Mouse (Mus musculus): ENCODE data around the gene Pdia6. TPM values are rescaled to one million over a fixed set of nuclear protein-coding genes. Genes with fewer than 3 reads are reported as not detected.

Gene Pdia6
- polyA plus RNA-seq, 1 experiment from 2014 or later: 591 TPM

DNA sequence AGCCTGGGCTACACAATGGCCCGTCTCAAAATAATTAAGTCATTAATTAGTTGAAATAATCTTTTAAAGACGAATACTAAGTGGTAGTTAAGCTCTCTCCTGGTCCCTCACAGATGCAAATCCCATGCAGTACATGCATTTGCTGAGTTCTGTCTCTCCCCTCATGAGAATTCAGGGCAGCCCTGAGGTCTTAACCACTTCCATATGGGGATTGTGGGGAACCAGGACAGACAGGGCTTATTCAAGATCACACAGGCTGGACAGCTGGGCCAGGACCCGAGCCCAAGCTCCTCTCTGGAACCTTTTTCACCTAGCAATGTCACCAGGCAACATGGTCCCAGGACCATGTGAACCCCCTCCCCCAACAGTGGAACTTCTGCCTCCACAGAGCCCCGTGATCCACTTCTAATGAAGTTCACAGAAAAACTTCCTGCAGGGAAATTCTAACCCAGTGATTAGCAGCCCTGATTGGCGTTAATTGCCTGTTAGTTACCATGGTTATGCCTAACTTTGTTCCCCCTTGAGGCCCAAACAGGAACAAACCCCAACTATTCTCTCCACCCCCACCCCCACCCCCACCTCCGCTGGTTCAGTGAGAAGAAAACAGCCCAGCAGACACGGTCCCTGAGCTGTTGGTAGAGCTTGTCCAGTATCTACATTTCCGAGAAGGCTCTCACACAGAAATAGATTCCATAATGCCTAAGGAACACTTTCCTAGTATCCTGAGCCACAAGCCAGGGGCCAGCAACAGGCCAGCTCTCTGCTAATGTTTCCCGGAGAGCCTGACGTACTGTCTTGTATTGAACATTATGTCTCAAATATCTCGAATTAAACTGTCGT lies 27.5 kb upstream of the Pdia6 start:
- Histone ChIP-seq H3K27ac (peak overlapping the region; percentile 13; the same call in 1 of the 2 replicates), H3K9ac (no peak overlapping the region), H3K36me3 (no peaks in the 10 kb centered on the region), H3K4me1 (peaks cover 10% of the 10 kb centered on the region), H3K9me3 (no peaks in the 10 kb centered on the region), H3K4me2 (peak overlapping the region; percentile 17), H3K27me3 (no peaks in the 10 kb centered on the region), H3K4me3 (no peak overlapping the region)
- WGBS: 16% methylated on average over 12 of the region's 12 CpGs
- ATAC-seq (ENCODE audit: insufficient number of reproducible peaks, insufficient read depth, low FRiP score, low TSS enrichment, low read depth): peak; percentile 45

DNA sequence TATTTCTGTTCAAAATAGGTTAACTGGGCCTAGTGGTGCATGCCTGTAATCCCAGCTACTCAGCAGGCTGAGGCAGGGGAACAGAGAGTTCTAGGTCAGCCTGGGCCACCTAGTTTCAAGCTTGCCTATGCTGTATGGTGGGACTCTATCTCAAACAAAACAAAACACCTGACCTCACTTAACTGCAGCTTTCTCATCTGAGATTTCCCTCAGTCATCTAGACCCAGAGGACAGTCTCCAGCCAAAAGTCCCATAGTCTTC lies 27.0 kb upstream of the Pdia6 start:
- no peak overlapping the region for H3K9ac ChIP-seq
- H3K36me3 ChIP-seq: no peaks in the 10 kb centered on the region
- H3K4me1 ChIP-seq: peaks cover 10% of the 10 kb centered on the region
- H3K9me3 ChIP-seq: no peaks in the 10 kb centered on the region
- ATAC-seq (ENCODE audit: insufficient number of reproducible peaks, insufficient read depth, low FRiP score, low TSS enrichment, low read depth): no peak
- H3K27me3 ChIP-seq: no peaks in the 10 kb centered on the region
- H3K4me2 ChIP-seq: no peak overlapping the region
- 0 out of 2 replicates have a peak overlapping the region, but pooled peaks have one; percentile 13 for H3K27ac ChIP-seq
- no peak overlapping the region for H3K4me3 ChIP-seq

- Histone ChIP-seq H3K27ac (no peak overlapping the region), H3K4me2 (no peak overlapping the region), H3K27me3 (no peaks in the 10 kb centered on the region), H3K4me3 (no peak overlapping the region), H3K4me1 (peaks cover 10% of the 10 kb centered on the region), H3K36me3 (no peaks in the 10 kb centered on the region), H3K9ac (no peak overlapping the region), H3K9me3 (no peaks in the 10 kb centered on the region)
- no peak for ATAC-seq (ENCODE audit: insufficient number of reproducible peaks, insufficient read depth, low FRiP score, low TSS enrichment, low read depth)
- 84% methylated on average over 2 of the region's 2 CpGs for WGBS
Observed at GRCm38 (mm10) chr12:17241016-17241415, 25.3 kb upstream of the Pdia6 start.

- no peak overlapping the region for H3K4me3 ChIP-seq
- 93% methylated on average over 9 of the region's 9 CpGs for WGBS
- no peaks in the 10 kb centered on the region for H3K27me3 ChIP-seq
- no peak overlapping the region for H3K27ac ChIP-seq
- no peaks in the 10 kb centered on the region for H3K9me3 ChIP-seq
- no peak for ATAC-seq (ENCODE audit: insufficient number of reproducible peaks, insufficient read depth, low FRiP score, low TSS enrichment, low read depth)
- H3K4me2 ChIP-seq: no peak overlapping the region
- H3K36me3 ChIP-seq: no peaks in the 10 kb centered on the region
- peaks cover 10% of the 10 kb centered on the region for H3K4me1 ChIP-seq
- H3K9ac ChIP-seq: no peak overlapping the region
Observed at GRCm38 (mm10) chr12:17241614-17242013, 24.7 kb upstream of the Pdia6 start.

DNA sequence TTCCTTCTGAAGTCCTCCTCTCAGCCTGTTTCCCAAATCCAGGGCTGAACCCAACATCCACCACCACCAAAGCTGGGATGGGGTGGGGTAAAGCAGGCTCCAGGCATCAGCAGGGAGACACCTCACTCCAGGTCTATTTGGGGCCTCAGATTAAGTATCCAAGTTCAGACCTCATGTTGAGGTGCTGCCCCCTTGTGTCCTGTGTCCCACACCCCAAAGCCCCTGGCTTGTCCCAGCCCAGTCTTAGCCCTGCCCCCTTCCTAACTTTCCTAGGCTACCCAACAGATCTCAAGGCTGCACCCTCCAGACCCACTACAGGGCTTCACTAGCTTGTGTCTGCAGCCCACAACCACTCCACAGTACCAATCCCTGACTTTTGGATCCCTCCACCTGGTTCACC lies 24.3 kb upstream of the Pdia6 start:
- H3K27ac ChIP-seq: no peak overlapping the region
- ATAC-seq (ENCODE audit: insufficient number of reproducible peaks, insufficient read depth, low FRiP score, low TSS enrichment, low read depth): 0 out of 2 replicates have a peak, but pooled peaks have one; percentile 26
- H3K4me1 ChIP-seq: peaks cover 10% of the 10 kb centered on the region
- no peaks in the 10 kb centered on the region for H3K36me3 ChIP-seq
- no peak overlapping the region for H3K4me2 ChIP-seq
- H3K9ac ChIP-seq: no peak overlapping the region
- no peaks in the 10 kb centered on the region for H3K9me3 ChIP-seq
- no peak overlapping the region for H3K4me3 ChIP-seq
- H3K27me3 ChIP-seq: no peaks in the 10 kb centered on the region

- Histone ChIP-seq H3K4me2 (no peak overlapping the region), H3K27ac (no peak overlapping the region), H3K9me3 (no peaks in the 10 kb centered on the region), H3K4me3 (no peak overlapping the region), H3K4me1 (peaks cover 5% of the 10 kb centered on the region; the same call in 1 of the 2 replicates), H3K27me3 (peaks cover 6% of the 10 kb centered on the region; the same call in 1 of the 2 replicates), H3K36me3 (no peaks in the 10 kb centered on the region), H3K9ac (no peak overlapping the region)
- ATAC-seq (ENCODE audit: insufficient number of reproducible peaks, insufficient read depth, low FRiP score, low TSS enrichment, low read depth): no peak
- 66% methylated on average over 8 of the region's 8 CpGs for WGBS
Observed at GRCm38 (mm10) chr12:17250962-17251361, 15.4 kb upstream of the Pdia6 start.

DNA sequence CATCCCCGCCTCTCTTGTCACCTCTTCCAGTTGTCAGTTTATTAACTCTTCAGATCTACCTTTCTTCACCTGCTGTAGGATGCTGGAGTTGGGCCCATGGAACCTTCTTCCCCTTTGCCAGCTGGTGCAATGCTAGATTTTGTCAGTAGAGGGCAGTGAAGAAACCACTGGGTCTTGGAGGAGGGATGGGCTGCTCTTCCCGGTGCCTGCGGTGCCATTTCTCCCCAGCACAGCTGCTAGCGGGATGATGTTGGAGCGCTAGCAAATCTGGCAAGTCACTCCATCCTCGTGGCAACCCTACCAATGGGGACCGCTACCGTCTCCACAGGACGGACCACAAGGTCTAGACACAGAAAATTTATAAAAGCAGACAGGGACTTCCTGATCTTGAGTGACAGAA lies 13.3 kb upstream of the Pdia6 start:
- Histone ChIP-seq H3K4me3 (peak overlapping the region; percentile 12; the same call in 1 of the 2 replicates), H3K9me3 (no peaks in the 10 kb centered on the region), H3K27ac (no peak overlapping the region), H3K4me1 (peaks cover 5% of the 10 kb centered on the region; the same call in 1 of the 2 replicates), H3K4me2 (peak overlapping the region; percentile 49), H3K27me3 (peaks cover 6% of the 10 kb centered on the region; the same call in 1 of the 2 replicates), H3K36me3 (no peaks in the 10 kb centered on the region), H3K9ac (no peak overlapping the region)
- no peak for ATAC-seq (ENCODE audit: insufficient number of reproducible peaks, insufficient read depth, low FRiP score, low TSS enrichment, low read depth)
- 10% methylated on average over 9 of the region's 9 CpGs for WGBS

DNA sequence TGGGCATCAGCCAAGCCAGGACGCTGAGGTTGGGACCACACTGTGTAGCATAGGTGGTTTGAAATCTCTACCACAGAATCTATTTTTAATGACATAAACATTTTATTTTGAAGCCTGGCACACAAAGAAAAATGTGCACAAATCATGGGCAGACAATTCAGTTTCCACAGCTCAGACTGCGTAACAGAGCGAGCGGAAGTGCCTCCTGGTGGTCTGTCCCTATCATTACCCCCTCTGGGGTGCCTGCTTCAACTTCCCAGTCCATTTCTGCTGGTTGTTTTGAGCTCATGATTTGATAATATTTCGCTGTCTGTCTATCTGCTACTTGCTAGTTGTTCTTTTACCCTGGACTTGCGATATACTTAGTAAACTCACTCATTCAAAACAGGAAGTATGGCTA lies 10.7 kb upstream of the Pdia6 start:
- Histone ChIP-seq H3K4me2 (no peak overlapping the region), H3K27me3 (peaks cover 6% of the 10 kb centered on the region; the same call in 1 of the 2 replicates), H3K27ac (no peak overlapping the region), H3K9ac (no peak overlapping the region), H3K9me3 (no peaks in the 10 kb centered on the region), H3K4me1 (peaks cover 5% of the 10 kb centered on the region; the same call in 1 of the 2 replicates), H3K4me3 (no peak overlapping the region), H3K36me3 (no peaks in the 10 kb centered on the region)
- no peak for ATAC-seq (ENCODE audit: insufficient number of reproducible peaks, insufficient read depth, low FRiP score, low TSS enrichment, low read depth)
- WGBS: 77% methylated on average over 6 of the region's 6 CpGs

- peaks cover 6% of the 10 kb centered on the region; the same call in 1 of the 2 replicates for H3K27me3 ChIP-seq
- 3% methylated on average over 9 of the region's 10 CpGs for whole genome bisulfite sequencing
- no peak for ATAC-seq (ENCODE audit: insufficient number of reproducible peaks, insufficient read depth, low FRiP score, low TSS enrichment, low read depth)
- H3K4me1 ChIP-seq: peaks cover 5% of the 10 kb centered on the region; the same call in 1 of the 2 replicates
- H3K9me3 ChIP-seq: no peaks in the 10 kb centered on the region
- no peaks in the 10 kb centered on the region for H3K36me3 ChIP-seq
- no peak overlapping the region for H3K9ac ChIP-seq
- H3K4me3 ChIP-seq: no peak overlapping the region
- no peak overlapping the region for H3K27ac ChIP-seq
- peak overlapping the region; percentile 30; the same call in 1 of the 2 replicates for H3K4me2 ChIP-seq
Observed at GRCm38 (mm10) chr12:17256905-17257304, 9.4 kb upstream of the Pdia6 start.

- Histone ChIP-seq H3K36me3 (no peaks in the 10 kb centered on the region), H3K4me2 (no peak overlapping the region), H3K27ac (no peak overlapping the region), H3K9me3 (no peaks in the 10 kb centered on the region), H3K4me1 (peaks cover 1% of the 10 kb centered on the region; the same call in 1 of the 2 replicates), H3K9ac (no peak overlapping the region), H3K4me3 (no peak overlapping the region), H3K27me3 (peaks cover 5% of the 10 kb centered on the region; the same call in 1 of the 2 replicates)
- ATAC-seq (ENCODE audit: insufficient number of reproducible peaks, insufficient read depth, low FRiP score, low TSS enrichment, low read depth): no peak
- WGBS: 85% methylated on average over 7 of the region's 7 CpGs
Observed at GRCm38 (mm10) chr12:17258431-17258830, 7.9 kb upstream of the Pdia6 start.

DNA sequence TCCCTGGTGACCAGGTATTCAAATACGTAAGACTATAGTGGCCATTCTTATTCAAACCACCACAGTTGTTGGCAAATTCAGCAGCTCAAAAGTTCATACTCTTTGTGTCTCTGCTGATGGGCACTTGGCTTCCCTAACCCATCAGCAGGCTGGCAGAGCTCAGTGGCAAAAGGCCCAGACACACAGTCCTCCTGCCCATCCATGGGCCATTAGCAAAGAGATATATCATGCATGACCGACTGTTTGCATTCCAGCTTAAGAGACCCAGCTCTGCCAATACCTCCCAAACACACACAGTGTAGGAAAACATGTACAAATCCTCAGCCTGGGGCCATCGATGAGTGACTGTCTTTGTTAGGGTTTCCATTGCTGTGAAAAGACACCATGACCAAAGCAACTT lies 5.3 kb upstream of the Pdia6 start:
- H3K4me3 ChIP-seq: no peak overlapping the region
- no peak overlapping the region for H3K4me2 ChIP-seq
- H3K9ac ChIP-seq: no peak overlapping the region
- H3K36me3 ChIP-seq: no peaks in the 10 kb centered on the region
- ATAC-seq (ENCODE audit: insufficient number of reproducible peaks, insufficient read depth, low FRiP score, low TSS enrichment, low read depth): no peak
- 89% methylated on average over 3 of the region's 3 CpGs for WGBS
- no peaks in the 10 kb centered on the region for H3K4me1 ChIP-seq
- H3K27me3 ChIP-seq: no peaks in the 10 kb centered on the region
- no peak overlapping the region for H3K27ac ChIP-seq
- H3K9me3 ChIP-seq: no peaks in the 10 kb centered on the region

DNA sequence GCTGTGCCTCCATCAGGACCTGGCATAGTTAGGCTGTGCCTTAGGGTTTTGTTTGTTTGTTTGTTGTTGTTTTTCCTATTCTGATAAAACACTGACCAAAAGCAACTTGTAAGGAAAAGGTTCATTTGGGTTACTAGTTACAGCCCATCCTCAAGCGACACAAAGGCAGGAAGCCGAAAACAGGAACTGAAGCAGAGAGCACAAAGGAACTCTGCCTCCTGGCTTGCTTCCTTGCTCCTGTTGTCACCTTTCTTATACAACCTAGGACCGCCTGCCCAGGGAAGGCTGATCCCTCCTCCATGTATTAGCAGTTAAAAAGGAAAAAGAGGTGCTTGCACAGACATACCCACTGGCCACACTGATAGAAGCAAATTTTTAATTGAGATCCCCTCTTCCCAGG lies 2.5 kb upstream of the Pdia6 start:
- WGBS: 81% methylated on average over 3 of the region's 3 CpGs

More for the DNA sequence above, 2.5 kb upstream of the Pdia6 start:
- Histone ChIP-seq H3K36me3 (peaks cover 9% of the 10 kb centered on the region; the same call in 1 of the 2 replicates), H3K9ac (no peak overlapping the region), H3K27me3 (no peaks in the 10 kb centered on the region), H3K27ac (no peak overlapping the region), H3K4me2 (no peak overlapping the region), H3K9me3 (no peaks in the 10 kb centered on the region), H3K4me3 (no peak overlapping the region), H3K4me1 (peaks cover 17% of the 10 kb centered on the region)
- no peak for ATAC-seq (ENCODE audit: insufficient number of reproducible peaks, insufficient read depth, low FRiP score, low TSS enrichment, low read depth)

All from embryonic facial prominence, embryonic 13.5 days (tissue).